Mouse (Mus musculus): ENCODE data around the gene Nr4a1.

Gene Nr4a1

GRCm38 (mm10) chr15:101290354-101290753, 36.3 kb downstream of the Nr4a1 start:
- DNase-seq = peak; percentile 91

DNA sequence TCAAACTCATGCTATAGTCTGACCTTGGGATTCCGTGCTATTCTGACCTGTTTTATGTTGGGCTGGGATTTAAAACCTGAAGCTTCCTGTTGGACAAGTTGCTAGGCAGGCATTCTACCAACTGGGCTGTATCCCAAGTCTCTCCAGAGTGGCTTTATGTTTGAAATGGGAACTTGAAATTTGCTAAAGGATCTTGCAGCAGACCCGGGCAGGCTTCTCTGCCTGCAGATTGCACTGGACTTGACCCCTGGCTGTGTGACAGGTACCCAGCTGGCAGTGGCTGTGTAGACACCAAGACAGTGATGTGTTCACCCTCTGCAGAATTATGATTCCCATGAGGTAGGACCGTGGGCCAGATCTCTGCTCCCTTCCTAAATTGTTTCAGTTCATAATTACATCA, 37.9 kb downstream of the Nr4a1 start:
- peak; percentile 92 for DNase-seq

- peak; percentile 96 for DNase-seq
Observed at GRCm38 (mm10) chr15:101293025-101293621, 39.1 kb downstream of the Nr4a1 start, which contains the start of gene 6030408B16Rik. Gene 6030408B16Rik, plus strand, starts transcription at chr15:101293212.

- peak; percentile 94 for DNase-seq
Observed at GRCm38 (mm10) chr15:101294028-101294894, 40.2 kb downstream of the Nr4a1 start.

DNA sequence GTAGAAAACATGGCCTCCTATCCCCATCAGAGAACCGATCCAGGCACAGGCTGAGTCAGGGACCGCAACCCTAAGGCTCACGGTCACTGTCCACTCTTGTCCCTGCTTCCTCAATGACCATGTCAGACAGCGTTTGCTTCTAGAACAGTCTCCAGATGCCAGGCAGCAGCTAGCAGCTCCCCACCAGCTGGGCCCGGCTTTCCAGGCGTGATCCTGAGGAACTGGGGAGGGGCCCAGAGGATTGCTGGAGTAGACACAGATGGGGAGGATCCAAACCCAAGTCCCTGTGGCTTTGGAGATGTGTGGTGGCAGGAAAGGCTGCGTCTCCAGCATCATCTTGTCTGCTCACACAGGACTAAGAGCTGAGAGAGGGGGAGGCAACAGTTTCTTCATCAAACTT, 41.0 kb downstream of the Nr4a1 start:
- peak; percentile 98 for DNase-seq

DNA sequence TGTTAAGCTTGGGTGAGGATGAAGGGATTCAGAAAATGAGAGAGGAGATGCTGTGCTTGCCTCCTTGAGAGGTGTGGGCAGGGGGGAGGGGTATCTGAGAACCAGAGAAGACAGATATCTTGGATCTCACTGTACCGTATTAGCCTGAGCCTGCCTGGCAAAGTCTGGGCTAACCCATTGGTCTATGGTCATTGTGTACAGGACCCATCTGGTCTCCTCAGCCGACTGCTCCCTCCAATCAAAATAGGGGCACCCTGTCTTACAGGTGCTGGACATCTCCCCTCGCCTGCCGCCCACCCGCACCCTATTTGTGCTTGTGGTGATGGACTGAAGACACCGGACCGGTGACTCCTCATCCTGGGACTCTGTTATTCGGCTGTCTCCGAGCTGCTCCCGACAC, 41.5 kb downstream of the Nr4a1 start:
- peak; percentile 94 for DNase-seq

DNA sequence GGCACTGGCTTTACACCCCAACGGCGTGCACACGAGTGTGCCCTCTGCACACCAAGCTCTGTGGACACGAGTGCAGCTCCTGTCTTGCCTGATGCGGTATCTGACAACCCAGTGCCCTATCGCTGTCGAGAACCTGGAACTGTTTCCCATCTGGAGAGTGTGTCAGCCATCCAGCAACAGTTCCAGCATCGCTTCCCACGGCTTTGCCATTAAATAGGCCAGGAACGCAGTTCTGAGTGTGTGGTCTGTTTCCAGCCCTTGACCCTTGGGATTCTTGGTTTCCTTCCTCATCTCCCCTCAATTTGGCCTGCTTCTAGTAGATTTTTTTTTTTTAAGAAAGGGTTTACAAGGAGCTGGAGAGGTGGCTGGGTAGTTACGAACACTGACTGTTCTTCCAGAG, 42.0 kb downstream of the Nr4a1 start:
- DNase-seq = peak; percentile 94

DNA sequence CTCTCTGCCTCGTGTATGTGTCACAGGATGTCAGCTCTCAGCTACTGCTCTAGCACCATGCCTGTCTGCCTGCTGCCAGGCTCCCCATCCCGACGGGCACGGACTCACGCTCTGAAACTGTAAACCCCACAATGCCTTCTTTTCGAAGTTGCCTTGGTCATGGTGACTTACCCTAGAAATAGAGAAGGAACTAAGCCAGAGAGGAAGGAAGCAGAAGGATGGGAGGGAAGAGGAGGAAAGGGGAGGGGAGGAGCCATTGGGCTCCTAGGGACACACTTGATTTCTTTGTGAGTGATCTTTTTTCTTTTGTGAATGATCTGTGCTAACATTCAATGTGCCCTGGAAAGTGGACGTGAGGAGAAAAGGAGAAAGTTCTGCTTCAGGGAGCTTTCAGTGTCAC, 43.9 kb downstream of the Nr4a1 start:
- no peak for DNase-seq

DNA sequence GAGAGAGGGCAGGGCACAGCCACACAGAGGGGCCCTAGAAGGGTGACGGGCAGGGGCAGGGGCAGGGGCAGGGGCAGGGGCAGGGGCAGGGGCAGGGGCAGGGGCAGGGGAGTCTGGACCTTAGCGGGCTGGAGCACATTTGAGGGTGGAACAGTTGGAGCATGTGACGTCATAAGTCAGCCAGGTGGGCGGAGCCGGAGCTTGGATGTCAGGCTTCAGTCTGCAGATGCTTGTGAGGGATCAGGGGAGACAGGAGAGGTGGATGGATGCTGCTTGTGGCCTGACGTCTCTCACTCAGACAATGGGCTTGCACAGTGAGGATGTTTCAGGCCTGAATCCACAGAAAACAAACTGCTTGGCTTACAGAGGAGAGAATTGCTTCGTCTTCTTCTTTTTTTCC, 44.5 kb downstream of the Nr4a1 start:
- peak; percentile 92 for DNase-seq

- DNase-seq = peak; percentile 98
Observed at GRCm38 (mm10) chr15:101299480-101299960, 45.5 kb downstream of the Nr4a1 start.

DNA sequence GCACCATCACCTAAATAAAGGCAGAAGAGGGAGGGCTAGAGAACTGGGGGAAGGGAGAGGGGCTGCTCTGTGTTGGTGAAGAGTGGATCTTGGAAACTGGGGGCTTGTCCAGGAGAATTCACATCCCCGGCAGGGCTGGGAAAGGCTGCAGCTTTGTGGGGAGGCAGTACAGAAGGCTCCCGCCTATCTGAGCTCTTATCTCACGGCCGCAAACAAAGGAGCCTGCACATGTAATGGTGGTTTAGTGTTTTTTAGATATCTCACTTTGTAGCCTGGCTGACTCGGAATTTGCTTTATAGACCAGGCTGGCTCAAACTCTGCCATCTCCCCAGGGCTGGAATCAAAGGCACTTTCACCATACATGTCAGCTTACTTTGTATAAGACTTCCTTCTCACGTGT, 46.1 kb downstream of the Nr4a1 start:
- no peak for DNase-seq

DNA sequence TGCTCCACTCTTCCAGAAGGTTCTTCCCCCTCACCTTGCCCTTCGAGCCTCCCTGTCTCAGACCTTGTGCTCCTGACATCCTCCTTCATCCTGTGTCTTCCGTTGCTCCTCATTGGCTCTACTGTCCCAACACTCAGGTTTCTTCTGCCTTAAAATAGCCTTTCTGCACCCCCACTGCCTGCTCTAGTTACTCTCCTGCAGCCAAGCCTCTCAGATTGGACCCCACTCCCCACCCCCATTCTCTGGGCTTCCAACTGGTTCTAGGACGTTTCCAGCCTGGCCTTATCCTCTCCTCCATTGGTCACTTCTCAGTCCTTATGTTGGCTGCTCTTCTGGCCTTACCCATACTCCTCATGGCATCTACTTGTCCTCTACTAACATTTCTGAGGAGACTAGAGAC, 48.1 kb downstream of the Nr4a1 start:
- DNase-seq = no peak

- DNase-seq = no peak
Observed at GRCm38 (mm10) chr15:101303830-101304229, 49.8 kb downstream of the Nr4a1 start.

DNA sequence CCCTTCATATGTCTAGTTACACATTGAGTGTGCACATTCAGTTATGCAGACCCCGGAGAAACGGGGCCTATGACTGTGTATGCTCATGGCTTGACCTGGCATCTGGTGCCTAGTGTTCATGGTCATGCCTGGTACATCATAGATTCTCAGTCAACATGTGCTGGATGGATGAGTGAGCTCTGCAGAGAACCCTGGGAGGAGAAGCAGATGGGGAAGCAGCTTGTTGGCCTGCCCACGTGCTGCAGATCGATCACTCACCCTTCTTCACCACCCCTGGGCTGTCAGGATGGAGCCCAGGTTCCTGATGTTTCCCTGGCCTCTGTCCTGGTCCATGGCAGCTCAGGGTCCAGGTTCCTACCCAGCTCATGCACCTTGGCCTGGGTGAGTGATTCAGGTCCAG, 52.4 kb downstream of the Nr4a1 start:
- DNase-seq = no peak

GRCm38 (mm10) chr15:101308440-101309348, 54.6 kb downstream of the Nr4a1 start:
- DNase-seq = peak; percentile 97

DNA sequence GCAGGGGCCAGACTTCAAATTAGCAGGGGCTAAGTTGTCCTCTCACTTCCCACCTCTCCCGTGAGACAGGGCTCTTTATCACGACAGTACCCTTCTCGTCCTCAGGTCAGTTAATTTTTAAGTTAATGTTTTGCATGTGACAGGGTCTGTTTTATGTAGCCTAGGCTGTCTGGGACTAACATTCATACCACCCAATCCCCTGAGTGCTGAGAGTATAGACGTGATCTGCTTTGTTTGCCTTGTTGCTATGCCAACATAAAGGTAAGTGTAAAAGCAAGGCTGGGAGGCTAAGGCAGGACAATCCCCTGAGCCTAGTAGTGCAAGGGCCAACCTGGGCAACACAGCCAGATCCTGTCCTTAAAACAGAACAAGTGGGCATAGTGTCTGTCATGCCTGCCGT, 55.4 kb downstream of the Nr4a1 start:
- no peak for DNase-seq

DNA sequence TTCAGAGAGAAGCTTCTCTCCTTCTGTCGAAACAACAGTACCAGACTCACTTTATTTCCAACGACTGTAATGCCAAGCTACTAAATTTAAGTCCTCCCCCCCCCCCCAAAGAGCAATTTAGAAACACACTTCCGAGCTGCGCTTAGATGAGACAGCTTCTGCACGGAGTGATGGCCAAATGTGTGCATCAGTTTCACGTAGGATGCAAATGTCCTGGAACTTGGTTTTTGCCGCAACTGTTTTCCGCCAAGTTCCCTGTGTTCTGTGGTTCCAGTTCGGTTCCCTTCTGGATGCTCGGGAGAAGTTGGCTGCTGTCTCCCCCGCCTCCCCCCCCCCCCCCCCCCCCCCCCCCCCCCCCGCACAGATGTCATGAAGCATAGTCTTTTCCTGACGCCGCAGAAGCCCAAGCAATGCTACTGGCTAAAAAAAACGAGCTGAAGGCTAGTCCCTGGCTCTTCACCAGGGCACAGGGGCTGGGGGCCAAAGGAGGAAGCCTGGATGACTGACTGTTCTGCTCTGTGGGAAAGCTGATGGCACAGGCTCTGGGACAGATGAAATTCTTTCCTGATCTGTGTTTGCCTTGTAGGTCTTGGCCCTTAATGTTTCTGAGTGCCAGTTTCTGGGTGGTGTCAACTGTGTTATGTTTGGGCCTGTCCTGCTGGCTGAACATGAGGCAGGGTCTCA, 57.2 kb downstream of the Nr4a1 start:
- DNase-seq = peak; percentile 95

DNA sequence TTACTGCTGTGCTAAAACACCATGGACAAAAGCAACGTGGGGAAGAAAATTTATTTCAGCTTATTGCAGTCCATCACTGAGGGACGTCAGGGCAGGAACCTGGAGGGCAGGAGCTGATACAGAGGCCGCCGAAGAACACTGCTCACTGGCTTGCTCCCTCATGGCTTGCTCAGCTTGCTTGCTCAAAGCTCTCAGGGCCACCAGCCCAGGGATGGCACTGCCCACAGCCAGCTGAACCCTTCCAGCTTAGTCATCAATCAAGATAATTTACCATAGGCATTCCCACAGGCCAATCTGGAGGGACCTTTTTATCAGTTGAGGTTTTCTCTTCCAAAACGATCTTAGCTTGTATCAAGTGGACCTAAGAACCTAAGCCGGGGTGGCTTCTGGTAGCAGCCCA, 57.9 kb downstream of the Nr4a1 start:
- no peak for DNase-seq

- DNase-seq = no peak
Observed at GRCm38 (mm10) chr15:101315378-101315777, 61.3 kb downstream of the Nr4a1 start.

- peak; percentile 99 for DNase-seq
Observed at GRCm38 (mm10) chr15:101315832-101316231, 61.8 kb downstream of the Nr4a1 start.

DNA sequence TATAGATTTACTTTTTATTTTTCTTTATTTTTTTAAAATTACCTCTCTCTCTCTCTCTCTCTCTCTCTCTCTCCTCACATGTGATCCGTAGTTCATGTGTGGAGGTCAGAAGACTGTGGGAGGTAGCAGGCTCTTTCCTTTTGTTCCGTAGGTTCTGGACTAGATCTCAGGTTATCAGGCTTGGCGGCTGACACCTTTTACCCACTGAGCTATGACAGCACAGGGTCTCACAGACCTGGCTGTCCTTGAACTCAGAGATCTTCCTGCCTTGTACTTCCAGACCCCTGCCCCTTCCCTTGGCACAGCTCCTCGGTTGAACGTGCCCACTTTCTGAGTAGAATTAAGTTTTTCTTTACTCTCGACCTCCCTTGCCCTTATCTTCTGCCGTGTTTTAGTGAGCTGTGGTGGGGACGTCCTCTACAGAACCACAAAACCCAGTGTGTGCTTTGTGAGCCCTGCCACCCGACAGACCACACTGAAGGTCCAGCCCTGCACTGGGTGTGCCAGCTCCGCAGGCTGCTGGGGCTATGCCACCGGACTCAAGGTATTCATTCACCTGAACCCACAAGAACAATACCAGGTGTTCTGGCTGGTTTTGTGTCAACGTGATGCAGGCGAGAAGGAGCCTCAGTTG, 62.3 kb downstream of the Nr4a1 start:
- DNase-seq = peak; percentile 94
